Mouse (Mus musculus): ENCODE results near the gene Rgp1. TPM values are rescaled to one million over a fixed set of nuclear protein-coding genes. Genes with fewer than 3 reads are reported as not detected.

Rgp1 gene
- polyA plus RNA-seq, 1 experiment from 2014 or later = 13.7 TPM

GRCm38 (mm10) chr4:43579731-43580130, 1.2 kb downstream of the Rgp1 start:
- ATAC-seq (no peak), DNase-seq (ENCODE audit: low spot score) (no peak)
- WGBS = 62% methylated on average over 6 of the region's 6 CpGs
- Histone ChIP-seq H3K27me3 (replicated peaks; ENCODE audit: insufficient read depth, low read length) (no peaks in the 10 kb centered on the region), H3K9me3 (ENCODE audit: low read length) (no peaks in the 10 kb centered on the region), H3K4me2 (replicated peaks; ENCODE audit: low read depth, low read length) (peak overlapping the region; percentile 88), H3K9ac (replicated peaks; ENCODE audit: low read depth) (peak overlapping the region; percentile 75), H3K4me3 (ENCODE audit: low read depth, low read length) (peak overlapping the region; percentile 83; the same call in 1 of the 2 replicates), H3K27ac (ENCODE audit: low read length) (no peak overlapping the region), H3K4me1 (ENCODE audit: insufficient read depth, low read depth, low read length) (peaks cover 23% of the 10 kb centered on the region; the same call in 1 of the 2 replicates), H3K36me3 (ENCODE audit: insufficient read depth, low read length) (peaks cover 28% of the 10 kb centered on the region; the same call in 1 of the 2 replicates)
- TF ChIP-seq CTCF (IDR thresholded peaks at IDR 0.05) = no peak
- TF ChIP-seq EP300 (IDR thresholded peaks at IDR 0.05) = no peak

- Histone ChIP-seq H3K27ac (ENCODE audit: low read length) (no peak overlapping the region), H3K9me3 (ENCODE audit: low read length) (no peaks in the 10 kb centered on the region), H3K4me2 (replicated peaks; ENCODE audit: low read depth, low read length) (no peak overlapping the region), H3K4me1 (ENCODE audit: insufficient read depth, low read depth, low read length) (peaks cover 23% of the 10 kb centered on the region; the same call in 1 of the 2 replicates), H3K27me3 (replicated peaks; ENCODE audit: insufficient read depth, low read length) (no peaks in the 10 kb centered on the region), H3K4me3 (ENCODE audit: low read depth, low read length) (no peak overlapping the region), H3K36me3 (ENCODE audit: insufficient read depth, low read length) (peaks cover 28% of the 10 kb centered on the region; the same call in 1 of the 2 replicates), H3K9ac (replicated peaks; ENCODE audit: low read depth) (no peak overlapping the region)
- DNase-seq (ENCODE audit: low spot score) = no peak
- ATAC-seq = no peak
- WGBS = 89% methylated on average over 5 of the region's 5 CpGs
- TF ChIP-seq EP300 (IDR thresholded peaks at IDR 0.05) = no peak
- TF ChIP-seq CTCF (IDR thresholded peaks at IDR 0.05) = no peak
These were observed 2.2 kb downstream of the Rgp1 start for GRCm38 (mm10) chr4:43580721-43581120.

- peaks cover 20% of the 10 kb centered on the region; the same call in 1 of the 2 replicates for H3K4me1 ChIP-seq (ENCODE audit: insufficient read depth, low read depth, low read length)
- DNase-seq (ENCODE audit: low spot score) (no peak), ATAC-seq (no peak)
- TF ChIP-seq EP300 (IDR thresholded peaks at IDR 0.05) (no peak), CTCF (IDR thresholded peaks at IDR 0.05) (no peak)
- no peak overlapping the region for H3K4me3 ChIP-seq (ENCODE audit: low read depth, low read length)
- peaks cover 28% of the 10 kb centered on the region; the same call in 1 of the 2 replicates for H3K36me3 ChIP-seq (ENCODE audit: insufficient read depth, low read length)
- no peak overlapping the region for H3K4me2 ChIP-seq (replicated peaks; ENCODE audit: low read depth, low read length)
- H3K9ac ChIP-seq (replicated peaks; ENCODE audit: low read depth) = no peak overlapping the region
- no peaks in the 10 kb centered on the region for H3K9me3 ChIP-seq (ENCODE audit: low read length)
- H3K27ac ChIP-seq (ENCODE audit: low read length) = no peak overlapping the region
- H3K27me3 ChIP-seq (replicated peaks; ENCODE audit: insufficient read depth, low read length) = no peaks in the 10 kb centered on the region; the same call in 1 of the 2 replicates
- WGBS = 97% methylated on average over 12 of the region's 12 CpGs
These were observed 2.9 kb downstream of the Rgp1 start for GRCm38 (mm10) chr4:43581381-43581780.

GRCm38 (mm10) chr4:43582241-43582640, 3.7 kb downstream of the Rgp1 start:
- Histone ChIP-seq H3K27me3 (replicated peaks; ENCODE audit: insufficient read depth, low read length) (no peaks in the 10 kb centered on the region; the same call in 1 of the 2 replicates), H3K36me3 (ENCODE audit: insufficient read depth, low read length) (peaks cover 28% of the 10 kb centered on the region; the same call in 1 of the 2 replicates), H3K4me3 (ENCODE audit: low read depth, low read length) (no peak overlapping the region), H3K27ac (ENCODE audit: low read length) (no peak overlapping the region), H3K9me3 (ENCODE audit: low read length) (no peaks in the 10 kb centered on the region), H3K9ac (replicated peaks; ENCODE audit: low read depth) (no peak overlapping the region), H3K4me2 (replicated peaks; ENCODE audit: low read depth, low read length) (no peak overlapping the region), H3K4me1 (ENCODE audit: insufficient read depth, low read depth, low read length) (peaks cover 12% of the 10 kb centered on the region; the same call in 1 of the 2 replicates)
- ATAC-seq = no peak
- TF ChIP-seq CTCF (IDR thresholded peaks at IDR 0.05) (no peak), EP300 (IDR thresholded peaks at IDR 0.05) (no peak)
- DNase-seq (ENCODE audit: low spot score) = no peak
- 91% methylated on average over 5 of the region's 5 CpGs for WGBS

- no peak for TF ChIP-seq EP300 (IDR thresholded peaks at IDR 0.05)
- TF ChIP-seq CTCF (IDR thresholded peaks at IDR 0.05) = no peak
- ATAC-seq (no peak), DNase-seq (ENCODE audit: low spot score) (no peak)
- H3K4me3 ChIP-seq (ENCODE audit: low read depth, low read length) = no peak overlapping the region
- WGBS = 68% methylated on average over 7 of the region's 7 CpGs
- no peaks in the 10 kb centered on the region for H3K9me3 ChIP-seq (ENCODE audit: low read length)
- H3K9ac ChIP-seq (replicated peaks; ENCODE audit: low read depth) = no peak overlapping the region
- peaks cover 28% of the 10 kb centered on the region; the same call in 1 of the 2 replicates for H3K36me3 ChIP-seq (ENCODE audit: insufficient read depth, low read length)
- no peak overlapping the region for H3K27ac ChIP-seq (ENCODE audit: low read length)
- H3K27me3 ChIP-seq (replicated peaks; ENCODE audit: insufficient read depth, low read length) = no peaks in the 10 kb centered on the region; the same call in 1 of the 2 replicates
- peaks cover 6% of the 10 kb centered on the region; the same call in 1 of the 2 replicates for H3K4me1 ChIP-seq (ENCODE audit: insufficient read depth, low read depth, low read length)
- no peak overlapping the region for H3K4me2 ChIP-seq (replicated peaks; ENCODE audit: low read depth, low read length)
These were observed 4.9 kb downstream of the Rgp1 start for GRCm38 (mm10) chr4:43583421-43583820.

- Histone ChIP-seq H3K9me3 (ENCODE audit: low read length) (no peaks in the 10 kb centered on the region), H3K9ac (replicated peaks; ENCODE audit: low read depth) (no peak within 1 kb of the TSS), H3K36me3 (ENCODE audit: insufficient read depth, low read length) (peaks cover 28% of the 10 kb centered on the region; the same call in 1 of the 2 replicates), H3K27me3 (replicated peaks; ENCODE audit: insufficient read depth, low read length) (no peaks in the 10 kb centered on the region; the same call in 1 of the 2 replicates), H3K4me3 (ENCODE audit: low read depth, low read length) (no peak within 1 kb of the TSS), H3K4me2 (replicated peaks; ENCODE audit: low read depth, low read length) (no peak within 1 kb of the TSS), H3K27ac (ENCODE audit: low read length) (no peak within 1 kb of the TSS), H3K4me1 (ENCODE audit: insufficient read depth, low read depth, low read length) (peaks cover under 1% of the 10 kb centered on the region; the same call in 1 of the 2 replicates)
- DNase-seq (ENCODE audit: low spot score) = no peak
- TF ChIP-seq CTCF (IDR thresholded peaks at IDR 0.05) = peak; percentile 11; the same call in 1 of the 2 replicates
- no peak for TF ChIP-seq EP300 (IDR thresholded peaks at IDR 0.05)
- ATAC-seq = no peak
- WGBS = 62% methylated on average over 12 of the region's 12 CpGs
These were observed 6.2 kb downstream of the Rgp1 start, which contains the start of gene Msmp for GRCm38 (mm10) chr4:43584444-43585416. TSS of gene Msmp (minus strand) at chr4:43584494.
